Mouse (Mus musculus): ENCODE results near the gene Tmem101.
"Not testable (repeated sequence)": the region's sequence is repeated elsewhere in the genome, so short reads cannot be mapped to it uniquely, and the experiment has no call there.

Tmem101 gene

DNA sequence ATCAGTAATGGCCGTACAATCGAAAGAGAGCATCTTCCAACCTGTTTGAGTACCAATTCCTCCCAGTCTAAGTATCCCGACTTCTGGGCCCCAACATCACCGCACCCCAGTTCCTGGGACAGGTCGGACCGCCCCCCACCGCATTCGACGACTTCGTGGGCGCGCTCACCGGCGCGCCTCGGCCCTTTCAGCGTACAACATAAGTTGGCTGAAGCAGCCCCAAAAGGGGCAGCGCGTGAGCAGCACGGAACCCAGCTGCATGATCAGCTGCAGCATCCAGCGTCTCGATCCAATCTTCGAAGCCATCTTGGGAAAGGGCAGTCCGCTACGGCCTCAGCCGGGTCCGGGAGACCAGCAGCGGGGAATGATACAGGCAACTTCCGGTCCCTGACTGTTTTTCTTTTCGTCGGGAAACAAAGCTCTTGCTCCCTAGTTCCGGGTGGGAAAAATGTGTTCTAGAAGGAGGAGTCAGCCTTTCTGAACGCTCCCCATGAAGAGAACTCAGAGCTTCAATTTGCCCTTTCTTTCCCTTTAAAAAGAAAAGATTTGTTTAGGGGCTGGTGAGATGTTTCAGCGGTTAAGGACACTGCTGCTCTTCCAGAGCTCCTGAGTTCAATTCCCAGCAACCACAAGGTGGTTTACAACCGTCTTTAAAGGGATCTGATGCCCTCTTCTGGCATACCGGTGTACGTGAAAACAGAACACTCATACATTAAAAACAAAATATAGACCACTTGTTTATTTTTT lies at the start of gene Tmem101:
TSS of gene Tmem101 (minus strand) at position 366 of the 747 bp plus-strand sequence.
- peak; percentile 96 for DNase-seq (ENCODE audit: low read depth)

DNA sequence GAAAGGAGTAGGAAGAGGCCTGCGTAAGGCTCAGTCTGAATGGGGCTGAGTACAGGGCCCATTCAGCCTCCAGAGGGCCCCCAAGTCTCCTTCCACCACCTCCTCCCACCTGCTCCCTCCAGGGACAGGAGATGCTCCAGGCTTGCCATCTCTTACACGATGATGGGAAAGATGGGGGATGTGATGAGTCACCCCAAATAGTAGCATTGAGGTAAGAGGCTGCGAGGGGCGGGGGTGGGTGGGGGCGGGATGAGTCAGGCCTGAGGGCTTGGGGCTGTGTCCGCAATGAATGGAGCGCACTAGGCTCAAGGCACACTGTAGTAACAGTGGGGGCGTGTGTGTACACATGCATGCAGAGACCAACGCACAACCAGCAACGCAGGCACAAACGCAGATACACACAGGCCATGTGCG lies 45.2 kb upstream of the Tmem101 start:
- peak; percentile 59 for DNase-seq (ENCODE audit: low read depth)

DNA sequence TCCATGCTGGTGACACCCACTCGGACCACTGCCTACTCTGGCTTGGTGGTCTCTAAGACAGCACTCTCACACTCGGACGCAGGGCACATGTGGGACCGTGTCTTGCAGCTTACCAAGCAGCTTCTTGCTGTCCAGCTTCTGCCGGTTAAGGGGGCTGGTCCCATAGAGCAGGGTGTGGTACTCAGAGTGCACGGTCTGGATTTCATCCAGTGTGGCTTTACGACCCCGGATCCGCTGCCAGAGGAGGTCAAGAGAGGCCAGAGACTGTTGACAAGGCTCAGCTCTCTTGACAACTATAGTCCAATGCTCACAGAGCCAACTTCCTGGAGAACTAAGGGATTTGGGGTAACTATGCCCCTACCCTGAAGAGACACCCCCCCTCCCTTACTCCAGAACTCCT lies 43.7 kb upstream of the Tmem101 start:
- DNase-seq (ENCODE audit: low read depth): no peak

DNA sequence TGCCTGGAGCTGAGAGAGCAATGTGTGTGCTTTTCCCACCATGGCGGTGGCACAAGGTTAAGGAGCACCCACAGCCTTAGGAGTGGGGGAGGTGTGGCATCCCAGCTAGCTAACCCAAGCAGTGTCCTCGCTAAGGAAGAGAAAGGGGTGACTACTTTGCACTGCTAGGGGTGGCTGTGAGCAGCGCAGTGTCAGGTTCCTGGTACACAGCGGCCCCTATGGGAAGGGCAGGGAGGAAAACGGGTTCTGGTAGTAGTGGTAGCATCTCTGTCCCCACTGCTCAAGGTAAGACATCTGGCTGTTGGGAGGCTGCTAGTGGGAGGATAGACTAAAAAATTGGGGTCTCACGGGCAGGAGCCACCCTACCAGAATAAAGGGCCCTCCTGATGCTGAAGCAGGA lies 42.0 kb upstream of the Tmem101 start:
- no peak for DNase-seq (ENCODE audit: low read depth)

DNA sequence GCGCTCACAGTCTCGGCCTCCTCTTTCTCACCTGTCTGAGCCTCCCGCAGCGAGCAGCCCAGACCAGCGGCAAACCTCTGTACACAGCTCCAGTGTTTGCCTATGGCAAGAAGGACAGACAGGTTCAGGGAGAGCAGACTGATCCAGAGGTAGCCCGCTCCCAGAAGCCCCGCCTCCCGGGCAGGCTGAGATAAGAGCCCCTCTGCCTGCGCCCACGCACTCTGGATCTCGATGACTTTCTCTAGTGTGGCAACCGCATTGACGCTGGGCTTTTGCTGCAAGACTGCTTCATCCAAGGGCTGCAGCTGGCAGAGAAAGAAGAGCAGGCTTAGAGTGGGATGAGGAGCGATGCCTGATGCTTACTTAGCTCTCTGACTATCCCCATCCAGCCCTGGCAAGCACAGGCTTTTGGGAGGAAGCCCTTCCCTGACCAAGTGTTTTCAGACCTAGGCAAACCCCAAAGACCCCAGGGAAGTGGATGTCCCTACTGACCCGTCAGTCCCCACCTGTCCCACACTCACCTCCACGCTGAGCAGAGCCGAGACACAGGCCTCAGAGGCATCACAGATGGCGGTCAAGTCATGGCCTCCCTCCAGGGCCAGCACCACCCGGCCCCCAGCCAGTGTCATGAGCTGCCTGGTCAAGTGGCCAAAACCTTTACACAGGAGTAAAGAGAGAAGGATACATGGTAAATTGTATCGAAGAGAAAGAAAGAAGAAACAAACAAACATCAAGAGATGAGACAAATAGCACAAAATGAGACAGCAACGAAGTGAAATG lies 40.0 kb upstream of the Tmem101 start:
- DNase-seq (ENCODE audit: low read depth): no peak

DNA sequence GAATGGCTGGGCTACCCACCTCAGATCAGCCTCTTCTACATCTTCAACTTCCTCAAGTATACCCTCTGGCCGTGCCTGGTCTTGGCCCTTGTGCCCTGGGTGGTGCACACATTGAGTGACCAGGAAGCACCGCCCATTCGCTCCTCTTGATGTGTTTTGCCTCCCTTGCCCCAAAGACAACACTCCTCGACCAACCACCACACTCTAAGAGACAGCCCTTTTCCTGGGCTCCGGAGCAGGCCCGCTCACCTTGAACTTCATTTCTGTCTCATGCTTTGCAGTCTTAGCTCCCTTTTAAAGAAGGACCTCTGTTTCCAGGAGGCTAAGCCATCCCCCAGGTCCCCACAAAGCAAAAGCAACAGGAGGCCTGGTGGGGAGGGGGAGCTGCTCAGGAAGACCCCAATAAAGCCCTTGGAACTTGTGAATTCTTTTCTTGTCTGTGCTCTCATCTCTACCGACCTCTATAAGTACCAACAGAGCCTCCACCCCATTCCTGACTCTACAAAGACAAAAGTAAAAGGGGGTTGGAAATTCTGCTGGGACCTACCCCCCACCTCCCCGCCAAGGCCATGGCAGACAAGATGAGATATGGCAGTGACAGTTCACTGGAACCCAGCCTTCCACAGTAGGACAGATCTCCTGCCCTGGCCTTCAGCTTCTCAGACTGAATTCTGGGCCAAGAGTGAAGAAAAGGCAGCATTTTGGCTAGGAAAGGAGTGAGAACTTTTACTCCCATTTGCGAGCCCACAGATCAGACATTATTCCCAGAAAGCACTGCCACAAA lies 37.6 kb upstream of the Tmem101 start:
- no peak for DNase-seq (ENCODE audit: low read depth)

- peak; percentile 73 for DNase-seq (ENCODE audit: low read depth)
These were observed 34.6 kb upstream of the Tmem101 start for GRCm38 (mm10) chr11:102190848-102191247.

- DNase-seq (ENCODE audit: low read depth): peak; percentile 97
These were observed 33.5 kb upstream of the Tmem101 start, which contains the start of gene G6pc3 for GRCm38 (mm10) chr11:102189461-102190436. G6pc3 (plus strand) TSS chr11:102189620.

DNA sequence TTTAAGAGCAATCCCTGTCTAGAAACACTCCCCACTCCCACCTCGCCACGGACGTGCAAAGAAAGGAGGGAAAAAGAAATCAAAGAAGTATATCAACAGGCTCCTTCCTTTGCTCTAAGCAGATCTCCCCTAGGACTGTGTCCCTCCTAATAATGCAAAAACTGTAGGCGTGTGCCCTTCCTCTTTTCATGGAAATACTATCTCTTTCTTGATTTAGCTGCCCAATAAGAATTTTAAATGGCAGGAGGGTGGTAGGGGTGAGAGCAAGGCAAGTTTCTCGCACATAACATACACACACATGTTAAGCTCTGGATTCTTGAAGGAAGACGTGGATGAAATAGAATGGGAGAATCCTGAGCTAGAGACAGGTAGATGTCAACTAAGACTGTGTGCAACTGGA lies 32.8 kb upstream of the Tmem101 start:
- no peak for DNase-seq (ENCODE audit: low read depth)

- no peak for DNase-seq (ENCODE audit: low read depth)
These were observed 30.0 kb upstream of the Tmem101 start for GRCm38 (mm10) chr11:102186235-102186634.

DNA sequence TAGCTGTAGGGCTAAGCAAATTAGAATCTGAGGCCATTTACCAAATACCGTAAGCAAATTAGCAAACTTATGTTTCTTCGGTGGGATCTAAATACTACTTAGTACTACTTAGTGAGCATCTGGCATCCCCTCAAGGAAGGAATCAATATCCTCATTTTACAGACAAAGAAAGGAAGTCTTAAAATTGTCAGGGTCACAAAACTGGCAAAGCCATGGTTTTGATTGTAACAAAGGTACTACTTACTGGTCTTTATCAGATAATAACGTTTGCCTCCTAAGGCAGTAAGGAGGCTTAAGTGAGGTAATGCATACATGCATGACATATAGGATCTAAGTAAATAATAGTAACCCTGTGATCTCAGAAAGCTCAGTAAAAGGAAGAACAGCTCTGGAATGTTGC lies 29.5 kb upstream of the Tmem101 start:
- DNase-seq (ENCODE audit: low read depth): no peak

GRCm38 (mm10) chr11:102184646-102185495 lies 28.7 kb upstream of the Tmem101 start, which contains the start of gene Lsm12:
Lsm12 (minus strand) TSS chr11:102185296.
- DNase-seq (ENCODE audit: low read depth): peak; percentile 94

GRCm38 (mm10) chr11:102184253-102184645 lies 28.0 kb upstream of the Tmem101 start:
- DNase-seq (ENCODE audit: low read depth): peak; percentile 36

- no peak for DNase-seq (ENCODE audit: low read depth)
These were observed 23.6 kb upstream of the Tmem101 start for GRCm38 (mm10) chr11:102179836-102180235.

GRCm38 (mm10) chr11:102168689-102169088 lies 12.5 kb upstream of the Tmem101 start:
- no peak for DNase-seq (ENCODE audit: low read depth)

- DNase-seq (ENCODE audit: low read depth): no peak
These were observed 11.3 kb upstream of the Tmem101 start for GRCm38 (mm10) chr11:102167539-102167938.

DNA sequence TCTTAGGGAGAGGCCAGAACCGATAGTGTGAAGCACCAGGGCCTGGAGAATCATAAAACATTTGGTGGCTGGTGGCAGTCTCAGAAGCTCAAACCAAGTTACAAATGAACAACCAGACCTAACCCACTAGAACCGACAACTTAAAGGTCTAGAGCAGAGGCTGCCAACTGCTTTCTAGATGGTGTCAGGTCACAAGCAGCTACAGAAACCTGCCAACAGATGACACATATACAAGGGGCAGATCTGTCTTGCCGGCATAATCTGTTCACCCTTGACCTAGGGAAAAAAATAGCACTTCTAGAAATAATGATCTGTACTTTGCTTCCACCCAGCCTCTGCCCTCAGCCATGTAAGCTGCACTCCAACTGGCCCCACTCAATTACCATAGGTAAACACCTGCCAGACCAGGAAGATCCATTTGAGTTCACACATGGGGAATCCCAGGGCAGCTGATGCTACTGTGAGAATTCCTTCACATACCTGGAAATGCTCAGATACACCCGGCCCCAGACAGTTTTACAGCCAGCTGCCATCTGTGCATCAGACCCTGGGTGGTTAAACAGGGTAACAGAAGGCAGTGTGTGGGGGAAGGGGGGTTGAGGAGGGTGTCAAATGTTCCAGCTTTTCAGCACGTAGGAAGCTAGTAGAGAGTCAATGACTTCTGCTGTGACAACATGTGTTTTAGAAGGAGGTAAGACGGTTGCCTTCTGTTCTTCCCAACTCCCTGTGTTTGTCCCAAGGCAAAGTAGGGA lies 9.9 kb upstream of the Tmem101 start:
- no peak for DNase-seq (ENCODE audit: low read depth)

GRCm38 (mm10) chr11:102159781-102160180 lies 3.6 kb upstream of the Tmem101 start:
- peak; percentile 60 for DNase-seq (ENCODE audit: low read depth)

DNA sequence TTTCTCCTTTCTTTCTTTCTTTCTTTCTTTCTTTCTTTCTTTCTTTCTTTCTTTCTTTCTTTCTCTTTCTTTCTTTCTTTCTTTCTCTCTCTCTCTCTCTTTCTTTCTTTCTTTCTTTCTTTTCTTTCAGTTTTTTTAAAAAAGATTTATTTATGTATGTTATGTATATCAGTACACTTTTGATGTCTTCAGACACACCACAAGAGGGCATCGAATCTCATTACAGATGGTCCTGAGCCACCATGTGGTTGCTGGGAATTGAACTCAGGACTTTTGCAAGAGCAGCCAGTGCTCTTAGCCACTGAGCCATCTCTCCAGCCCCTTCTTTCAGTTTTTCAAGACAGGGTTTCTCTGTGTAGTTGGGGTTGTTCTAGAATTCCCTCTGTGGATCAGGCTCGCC lies 1.8 kb upstream of the Tmem101 start:
- not testable (repeated sequence) for DNase-seq (ENCODE audit: low read depth)

DNA sequence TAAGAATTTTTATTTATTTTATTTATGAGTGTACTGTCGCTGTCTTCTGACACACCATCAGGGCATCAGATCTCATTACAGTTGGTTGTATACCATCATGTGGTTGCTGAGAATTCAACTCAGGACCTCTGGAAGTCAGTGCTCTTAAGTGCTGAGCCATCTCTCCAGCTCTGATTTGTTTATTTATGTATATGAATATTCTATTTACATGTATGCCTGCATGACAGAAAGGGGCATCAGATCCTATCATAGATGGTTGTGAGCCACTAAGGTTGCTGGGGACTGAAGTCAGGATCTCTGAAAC lies 534 bp upstream of the Tmem101 start:
- DNase-seq (ENCODE audit: low read depth): no peak

Measured in 416B (cell line).